Mouse (Mus musculus) heart, postnatal 25 days (tissue): ENCODE data around the gene Gm10553. TPM values are rescaled to one million over a fixed set of nuclear protein-coding genes. Genes with fewer than 3 reads are reported as not detected.
"Not testable (repeated sequence)": the region's sequence is repeated elsewhere in the genome, so short reads cannot be mapped to it uniquely, and the experiment has no call there.

Source experiments
- DNase-seq: peaks from one replicate; pipeline ENCODE4 v3.0.0; 2022; ENCODE audit warnings: low spot score
- intact Hi-C: fragments of 180-260 bp; cut with DNase I; formaldehyde crosslinking; loops from one replicate; pipeline ENCODE4 v1.15.1; 2025
- total RNA-seq, 2 experiments: library from RNA; stranded (reverse); gene quantifications; 2 replicates each; pipeline ENCODE4 v1.2.3; 2021

Gene Gm10553
- total RNA-seq, result not detected

DNA sequence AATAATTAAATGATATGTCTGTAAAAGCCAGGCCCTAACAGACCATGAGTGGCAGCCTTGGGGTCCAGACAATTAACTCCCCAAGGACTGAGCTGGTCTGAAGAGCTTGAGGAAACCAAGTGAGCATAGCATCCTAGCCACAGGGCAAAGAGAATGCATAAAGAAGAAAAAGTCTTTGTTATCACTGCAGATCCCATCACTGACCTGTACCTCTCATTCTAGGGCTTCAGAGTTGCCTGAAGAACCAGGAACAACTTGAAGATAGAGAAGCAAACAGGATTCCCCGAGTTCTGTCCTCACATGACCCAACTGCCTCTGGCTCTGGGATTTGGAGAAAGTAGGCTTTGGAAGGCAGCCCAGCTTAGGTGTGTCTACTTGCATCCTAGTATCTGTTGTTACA, at the start of gene Gm10553:
Gene Gm10553, plus strand, starts transcription at position 301 of the 400 bp plus-strand sequence.
- intact Hi-C loops, DNase-seq: not testable (repeated sequence)

DNA sequence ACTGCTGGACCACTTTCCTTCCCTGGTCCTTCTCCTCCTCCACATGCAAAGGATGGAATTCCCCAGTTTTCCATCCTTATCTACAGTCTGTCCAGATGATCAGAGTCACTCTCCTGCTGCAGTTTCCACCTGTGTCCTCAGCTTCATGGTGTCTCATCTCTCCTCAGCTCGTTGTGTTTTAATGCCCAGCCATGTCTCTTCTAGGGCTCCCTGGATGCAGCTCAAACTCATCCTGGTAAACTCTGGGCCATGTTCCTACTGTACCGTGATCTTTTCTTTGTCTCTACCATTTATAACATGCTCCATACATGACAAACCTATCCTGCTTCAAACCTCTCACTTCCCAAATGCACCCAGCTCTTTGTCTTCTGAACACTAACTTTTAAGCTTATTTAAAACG, 28.3 kb upstream of the Gm10553 start:
- DNase-seq, intact Hi-C loops: not testable (repeated sequence)

DNA sequence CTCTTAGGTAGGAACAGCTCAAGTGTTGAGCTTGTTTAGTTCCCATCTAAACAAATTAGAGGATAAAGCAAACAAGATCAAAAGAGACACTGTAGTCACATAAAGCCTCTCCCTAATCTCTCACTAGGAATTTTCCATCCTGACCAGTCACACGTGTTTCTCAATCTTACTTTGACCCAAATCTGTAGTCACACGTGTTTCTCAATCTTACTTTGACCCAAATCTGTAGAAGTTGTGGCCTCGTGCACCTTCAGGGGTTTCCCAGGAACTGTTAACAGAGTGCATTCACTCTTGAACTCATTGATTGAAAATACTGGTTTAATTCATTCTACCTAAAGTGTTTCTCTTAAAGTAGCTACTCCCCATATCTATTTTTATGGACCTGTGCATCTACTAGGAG, 26.9 kb upstream of the Gm10553 start:
- intact Hi-C loops, DNase-seq: not testable (repeated sequence)

DNA sequence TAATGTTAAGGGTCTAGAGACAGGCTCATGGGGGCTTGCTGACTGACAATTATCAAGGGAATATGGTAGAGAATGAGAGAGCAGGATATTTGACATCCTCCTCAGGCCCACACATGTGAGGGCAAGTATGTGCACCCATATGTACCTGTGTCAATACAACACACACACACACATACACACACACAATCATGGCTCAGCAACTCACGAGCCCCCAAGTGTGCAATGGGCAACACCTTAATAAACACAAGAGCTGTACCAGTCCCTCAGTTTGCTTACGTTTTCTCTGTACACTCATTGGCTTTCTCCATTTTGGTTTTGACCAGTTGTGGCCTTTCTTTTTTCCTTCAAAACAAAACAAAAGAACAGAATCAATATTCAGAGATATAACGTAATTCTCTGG, 15.2 kb upstream of the Gm10553 start:
- DNase-seq, intact Hi-C loops: not testable (repeated sequence)

DNA sequence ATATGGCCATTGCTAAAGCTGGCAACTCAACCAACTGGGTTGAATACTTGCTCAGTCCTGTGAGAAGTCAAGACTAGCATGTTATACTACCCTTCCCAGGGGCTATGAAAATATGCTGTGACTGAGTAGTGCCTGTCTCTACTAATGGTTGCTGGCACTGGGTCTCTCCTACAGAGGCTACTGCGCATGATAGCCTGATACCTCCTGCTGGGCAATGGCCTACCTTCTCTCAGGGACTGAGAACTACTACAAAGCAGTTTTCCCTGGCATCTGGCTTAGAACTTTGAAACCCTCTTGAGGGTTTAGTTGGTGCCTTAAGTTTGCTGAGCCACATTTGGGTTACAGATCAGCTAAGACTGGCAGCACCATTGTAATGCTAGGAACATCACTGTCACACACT, 13.8 kb upstream of the Gm10553 start:
- DNase-seq, intact Hi-C loops: not testable (repeated sequence)

DNA sequence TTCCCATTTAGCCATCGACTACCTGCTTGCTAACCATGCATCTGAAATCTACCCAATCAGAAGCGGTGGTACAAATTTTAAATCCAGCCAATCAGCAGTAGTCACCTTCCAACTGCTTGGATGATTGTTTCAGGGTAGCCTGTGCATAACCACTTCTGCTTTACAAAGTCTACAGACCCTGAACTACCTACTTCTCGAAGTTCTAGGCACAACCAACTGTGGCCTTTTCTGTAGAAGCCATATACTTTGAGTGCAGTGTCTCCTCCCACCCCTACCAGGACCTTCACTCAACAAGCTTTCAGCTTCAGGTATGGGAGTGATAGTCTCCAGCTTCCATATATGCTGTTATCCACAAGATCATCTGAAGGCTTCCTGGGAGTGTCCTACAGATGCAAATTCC, 7.8 kb upstream of the Gm10553 start:
- DNase-seq, intact Hi-C loops: not testable (repeated sequence)

DNA sequence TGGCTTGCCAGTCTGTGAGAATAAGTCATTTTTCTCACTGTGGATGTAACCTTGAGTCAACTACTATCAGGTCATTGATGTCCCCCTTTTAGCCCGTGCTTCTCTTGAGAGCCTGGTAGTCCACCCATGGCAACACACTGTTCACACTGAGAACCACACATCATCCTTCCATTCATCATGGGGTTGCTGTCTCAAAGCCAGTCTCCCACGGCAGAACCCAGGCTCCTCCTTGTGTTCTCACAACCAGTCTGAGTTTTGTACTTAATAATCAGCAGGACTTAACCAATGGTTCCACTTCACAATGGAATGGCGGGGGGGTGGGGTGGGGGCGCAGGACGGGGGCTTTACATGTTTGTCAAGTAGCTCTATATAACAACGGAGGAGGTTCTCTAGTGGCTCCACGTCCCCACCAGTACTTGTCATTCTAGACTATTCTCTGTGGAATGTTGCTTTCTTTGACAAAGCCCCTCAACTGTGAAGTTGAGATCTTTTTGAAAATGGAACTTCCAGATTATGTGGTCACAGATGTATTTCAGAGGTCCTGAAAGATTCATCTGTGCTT, 6.9 kb upstream of the Gm10553 start:
- intact Hi-C loops, DNase-seq: not testable (repeated sequence)

DNA sequence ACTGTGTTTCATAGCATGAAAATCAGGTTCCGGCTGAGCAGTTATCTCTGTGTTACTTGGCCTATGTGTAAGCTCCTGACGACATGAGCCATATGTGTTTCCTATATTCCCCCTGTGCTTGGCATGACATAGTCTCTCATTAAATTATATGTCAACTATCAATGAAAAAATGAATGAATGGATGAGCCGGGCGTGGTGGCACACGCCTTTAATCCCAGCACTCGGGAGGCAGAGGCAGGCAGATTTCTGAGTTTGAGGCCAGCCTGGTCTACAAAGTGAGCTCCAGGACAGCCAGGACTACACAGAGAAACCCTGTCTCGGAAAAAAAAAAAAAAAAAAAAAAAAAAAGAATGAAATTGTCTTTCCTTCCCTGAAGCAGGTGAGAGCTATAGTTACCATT, 883 bp upstream of the Gm10553 start:
- intact Hi-C loops, DNase-seq: not testable (repeated sequence)

DNA sequence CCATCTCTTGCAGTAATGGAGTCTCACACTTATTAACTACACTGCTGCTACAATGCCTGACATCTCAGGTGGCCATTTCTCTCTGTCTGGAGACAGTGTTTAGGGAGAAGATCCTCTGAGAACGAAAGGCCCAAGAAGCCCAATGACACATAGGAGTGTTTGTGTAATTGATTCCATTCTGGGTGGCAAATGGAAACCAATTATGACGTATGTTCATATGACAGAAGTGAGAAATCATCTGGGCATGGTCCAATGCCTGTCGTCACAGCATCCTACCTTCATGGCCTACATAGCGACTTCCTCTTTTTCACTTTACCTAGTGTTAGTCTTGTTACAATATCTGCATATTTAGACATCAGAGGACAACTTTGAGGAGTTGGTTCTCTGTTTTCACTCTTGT, 1.8 kb downstream of the Gm10553 start:
- intact Hi-C loops, result not testable (repeated sequence)

DNA sequence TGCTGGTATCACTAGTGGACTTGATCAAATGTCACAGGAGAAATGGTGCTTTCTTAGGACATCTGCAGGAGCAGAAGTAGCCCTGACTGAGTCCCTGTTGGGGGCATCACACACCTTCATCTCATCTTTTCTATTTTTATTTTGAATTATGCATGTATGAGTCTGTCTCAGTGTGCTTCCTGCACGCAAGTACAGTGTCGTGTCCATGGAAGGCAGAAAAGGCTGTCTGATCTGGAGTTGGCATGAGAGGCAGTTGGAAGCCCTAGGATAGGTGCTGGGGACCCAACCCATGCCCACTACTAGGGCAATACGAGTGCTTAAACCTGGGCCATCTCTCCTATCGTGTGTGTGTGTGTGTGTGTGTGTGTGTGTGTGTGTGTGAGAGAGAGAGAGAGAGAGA, 5.4 kb downstream of the Gm10553 start:
- intact Hi-C loops, DNase-seq: not testable (repeated sequence)

More for the DNA sequence above, 1.8 kb downstream of the Gm10553 start:
- not testable (repeated sequence) for DNase-seq

DNA sequence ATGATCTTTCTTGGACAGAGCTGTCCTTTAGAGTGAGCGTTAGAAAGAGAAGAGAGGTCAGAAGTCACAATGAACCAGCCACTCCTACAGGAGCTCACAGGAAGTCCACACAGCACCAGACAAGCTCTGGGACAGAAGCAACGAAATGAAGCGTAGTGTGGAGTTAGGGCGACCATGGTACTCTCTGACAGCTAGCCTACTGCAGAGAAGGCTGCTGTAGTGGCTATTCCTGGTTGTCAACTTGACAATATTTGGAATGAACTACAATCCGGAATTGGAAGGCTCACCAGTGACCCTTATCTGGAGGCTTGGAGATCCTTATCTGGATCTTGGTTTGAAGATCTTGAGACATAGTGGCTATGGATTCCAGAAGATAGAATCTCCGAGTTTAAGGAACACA, 6.0 kb downstream of the Gm10553 start:
- intact Hi-C loops, DNase-seq: not testable (repeated sequence)

DNA sequence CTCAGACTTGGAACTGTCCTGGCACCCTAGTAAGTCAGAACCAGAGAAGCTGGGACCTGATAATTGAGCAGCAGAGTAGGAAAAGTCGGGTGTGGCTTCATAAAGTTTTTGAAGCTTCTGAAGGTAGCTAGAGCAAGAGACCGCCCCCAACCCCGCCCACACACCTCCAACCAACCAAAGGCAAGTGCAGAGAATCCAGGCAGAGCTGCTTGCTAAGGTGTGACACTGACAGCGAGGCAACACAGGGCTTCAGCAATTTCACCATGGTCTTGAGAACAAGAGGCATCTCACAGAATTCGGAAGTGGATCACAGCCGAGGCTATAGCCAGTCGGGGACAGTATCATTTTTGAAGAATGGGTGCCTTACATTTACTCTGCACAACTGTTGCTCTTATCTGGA, 9.8 kb downstream of the Gm10553 start, which contains the start of gene A530032D15Rik:
Gene A530032D15Rik, minus strand, starts transcription at position 101 of the 400 bp plus-strand sequence.
- intact Hi-C loops, DNase-seq: not testable (repeated sequence)

DNA sequence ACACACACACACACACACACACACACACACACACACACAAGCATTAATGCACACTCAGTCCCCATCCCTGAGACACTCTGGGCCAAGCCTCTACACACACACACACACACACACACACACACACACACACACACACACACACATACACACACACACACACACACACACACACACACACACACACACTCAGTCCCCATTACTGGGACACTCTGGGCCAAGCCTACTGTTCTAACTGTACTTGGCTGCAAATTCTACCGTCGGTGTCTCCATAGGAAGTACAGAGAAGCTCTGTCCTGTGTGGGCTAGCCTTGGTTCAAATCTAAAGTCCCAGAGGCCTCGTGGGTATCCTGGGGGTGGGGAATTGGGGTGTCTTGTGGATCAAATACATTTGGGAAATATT, 10.9 kb downstream of the Gm10553 start:
- intact Hi-C loops, DNase-seq: not testable (repeated sequence)

DNA sequence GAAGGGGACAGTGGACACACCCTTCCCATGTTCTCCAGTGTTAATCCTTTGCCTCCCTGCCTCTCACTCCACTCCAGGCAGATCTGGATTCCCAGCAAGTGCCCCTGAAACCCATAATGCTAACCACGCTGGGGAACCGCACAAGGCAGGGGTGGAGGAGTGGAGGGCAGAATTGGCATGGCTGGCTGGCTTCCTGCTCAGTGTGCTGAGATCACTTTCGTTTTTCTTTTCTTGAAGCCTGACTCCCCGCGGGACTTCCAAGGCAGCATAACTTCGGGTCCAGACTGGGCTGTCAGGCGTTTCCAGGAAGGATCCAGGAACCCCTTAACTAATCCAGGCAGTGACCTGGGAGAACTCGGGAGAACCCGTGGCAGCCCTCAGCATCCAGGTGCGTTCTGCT, 11.6 kb downstream of the Gm10553 start:
- DNase-seq, intact Hi-C loops: not testable (repeated sequence)

DNA sequence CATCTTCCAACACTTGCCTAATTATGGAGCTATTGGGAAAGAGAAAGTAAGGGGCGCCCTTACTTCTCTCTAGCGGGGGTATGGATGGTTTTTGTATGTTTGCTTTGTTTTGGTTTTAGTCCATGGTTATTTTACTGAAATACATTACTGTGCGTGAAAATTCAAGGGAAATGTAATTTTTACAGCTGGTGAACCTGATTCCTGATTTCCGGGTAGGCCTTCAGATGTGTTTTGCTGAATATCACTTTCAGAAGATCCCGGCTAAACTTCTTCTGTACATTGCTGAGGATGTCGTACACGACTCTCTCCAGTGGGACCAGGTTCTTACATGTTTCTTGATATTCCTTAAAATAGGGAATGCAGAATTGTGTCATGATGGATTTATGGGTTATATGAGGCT, 12.3 kb downstream of the Gm10553 start:
- DNase-seq, intact Hi-C loops: not testable (repeated sequence)

DNA sequence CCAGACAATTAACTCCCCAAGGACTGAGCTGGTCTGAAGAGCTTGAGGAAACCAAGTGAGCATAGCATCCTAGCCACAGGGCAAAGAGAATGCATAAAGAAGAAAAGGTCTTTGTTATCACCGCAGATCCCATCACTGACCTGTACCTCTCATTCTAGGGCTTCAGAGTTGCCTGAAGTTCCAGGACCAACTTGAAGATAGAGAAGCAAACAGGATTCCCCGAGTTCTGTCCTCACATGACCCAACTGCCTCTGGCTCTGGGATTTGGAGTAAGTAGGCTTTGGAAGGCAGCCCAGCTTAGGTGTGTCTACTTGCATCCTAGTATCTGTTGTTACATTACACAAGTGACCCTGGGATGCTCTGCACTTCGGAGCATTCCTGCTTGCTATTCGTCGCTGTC, 12.9 kb downstream of the Gm10553 start:
- DNase-seq, intact Hi-C loops: not testable (repeated sequence)

DNA sequence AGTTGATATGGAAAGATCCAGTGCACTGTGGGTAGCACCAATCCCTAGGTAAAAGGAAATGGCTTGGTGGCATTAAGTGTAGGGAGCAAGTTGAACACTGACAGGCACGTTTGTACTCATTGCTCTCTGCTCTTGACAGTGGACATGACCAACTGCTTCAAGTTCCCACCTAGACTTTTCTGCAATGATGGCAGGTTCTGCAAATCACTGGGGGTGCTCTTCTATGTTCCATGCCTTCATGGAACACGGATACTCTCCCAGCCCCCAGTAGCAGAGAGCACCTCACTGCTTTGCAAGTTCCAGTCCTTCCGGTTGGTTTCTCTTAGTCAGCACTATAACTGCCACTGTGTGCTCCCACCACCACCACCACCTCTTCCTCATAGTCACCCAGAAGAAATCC, 14.1 kb downstream of the Gm10553 start:
- intact Hi-C loops, DNase-seq: not testable (repeated sequence)

DNA sequence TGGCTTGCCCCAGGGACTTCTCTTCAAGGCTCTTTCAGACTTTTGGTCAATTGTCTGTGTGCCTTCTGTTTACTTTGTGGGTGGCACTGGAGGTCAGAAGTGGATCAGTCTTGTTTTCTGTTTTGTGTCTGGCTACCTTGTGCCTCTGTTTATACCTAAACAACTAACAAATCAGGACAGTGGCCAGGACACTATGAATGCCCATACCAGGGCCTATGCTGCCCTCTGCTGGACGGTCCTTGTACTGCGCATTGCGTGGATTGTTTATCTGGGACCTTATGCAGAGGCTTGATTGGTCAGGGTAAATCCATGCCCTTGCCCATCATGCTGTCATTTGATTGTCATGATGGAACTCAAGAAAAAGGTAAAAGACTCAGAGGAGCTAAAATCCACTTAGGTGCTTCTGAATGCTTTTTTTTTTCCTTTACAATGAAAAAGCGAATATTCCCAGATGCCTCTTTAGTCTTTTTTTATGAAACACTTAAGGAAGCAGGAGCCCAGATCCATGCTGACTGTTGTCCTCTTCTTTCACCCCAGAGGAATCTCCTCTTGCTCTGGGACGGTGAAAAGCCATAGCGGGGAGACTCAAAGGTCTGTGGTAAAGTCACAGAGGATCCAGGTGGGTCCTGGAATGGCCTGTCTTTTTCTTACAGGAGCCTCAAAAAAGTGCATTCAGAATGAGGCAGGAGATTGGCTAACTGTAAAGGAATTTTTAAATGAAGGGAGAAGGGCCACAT, 14.9 kb downstream of the Gm10553 start:
- intact Hi-C loops, DNase-seq: not testable (repeated sequence)

DNA sequence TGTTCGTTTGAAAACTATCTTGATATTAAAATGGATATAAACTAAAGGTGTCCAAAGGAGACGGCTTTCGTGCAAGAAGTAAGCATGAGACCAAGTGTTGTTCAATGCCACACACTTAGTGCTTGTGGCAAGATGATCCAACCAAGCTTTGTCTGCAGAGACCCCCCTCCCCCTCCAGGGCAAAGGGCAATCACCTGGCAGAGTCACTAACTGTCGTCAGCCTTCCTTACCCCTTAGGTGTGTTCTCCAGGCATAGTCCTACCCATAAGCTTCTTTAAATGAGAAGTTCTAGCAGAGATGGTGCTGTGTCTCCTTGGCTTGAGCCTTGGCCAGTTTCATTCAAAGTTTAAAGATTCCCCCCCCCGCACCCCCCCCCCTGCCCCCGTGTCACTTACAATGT, 17.6 kb downstream of the Gm10553 start:
- DNase-seq, intact Hi-C loops: not testable (repeated sequence)

DNA sequence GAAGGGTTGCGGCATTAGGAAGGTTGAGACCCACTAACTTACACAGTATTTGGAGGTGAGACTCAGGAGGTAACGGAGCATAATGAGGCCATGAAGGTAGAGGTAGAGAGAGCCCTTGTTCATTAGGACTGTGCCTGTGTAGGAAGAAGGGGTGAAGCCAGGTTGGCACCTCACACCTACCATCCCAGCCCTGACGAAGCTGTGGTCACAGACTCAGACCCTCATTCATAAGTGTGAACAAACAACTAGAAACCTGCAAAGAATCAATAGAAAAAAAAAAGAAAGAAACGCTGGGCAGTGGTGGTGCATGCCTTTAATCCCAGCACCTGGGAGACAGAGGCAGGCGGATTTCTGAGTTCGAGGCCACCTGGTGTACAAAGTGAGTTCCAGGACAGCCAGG, 18.4 kb downstream of the Gm10553 start:
- DNase-seq, intact Hi-C loops: not testable (repeated sequence)

DNA sequence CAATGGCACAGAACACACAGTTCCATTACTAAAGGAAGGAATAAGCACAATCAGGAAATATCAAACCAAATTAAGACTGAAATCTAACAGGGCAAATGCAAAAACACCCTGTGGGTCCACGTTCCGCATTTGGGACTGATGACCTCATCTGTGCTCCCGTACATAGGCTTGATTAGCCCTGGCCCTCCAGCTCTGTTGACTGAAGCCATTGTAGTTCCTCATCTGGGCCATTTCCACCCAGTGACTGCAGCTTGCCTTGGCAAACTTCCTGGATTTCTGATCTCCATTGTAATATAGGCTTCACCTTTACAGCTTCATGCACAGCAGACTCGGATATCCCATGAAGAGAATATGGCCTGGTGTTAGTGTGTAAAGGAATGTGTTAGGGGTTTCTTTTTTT, 21.9 kb downstream of the Gm10553 start:
- intact Hi-C loops, DNase-seq: not testable (repeated sequence)
